Mouse (Mus musculus) cortical plate, adult 2 months (tissue): ENCODE measurements around the gene Ptprg.

Source experiments
- CTCF ChIP-seq: fragments of 200-500 bp; IDR thresholded peaks from 2 replicates; pipeline ENCODE4 v1.5.1; 2011; ENCODE audit warnings: mild to moderate bottlenecking, control low read depth, low read length; ENCODE audit not compliant: insufficient read depth; ENCODE audit errors: extremely low read depth
- POLR2A ChIP-seq: fragments of 200-500 bp; IDR thresholded peaks from 2 replicates; pipeline ENCODE4 v1.6.1; 2011; ENCODE audit warnings: mild to moderate bottlenecking, low read length, control low read depth; ENCODE audit not compliant: insufficient read depth; ENCODE audit errors: extremely low read depth

DNA sequence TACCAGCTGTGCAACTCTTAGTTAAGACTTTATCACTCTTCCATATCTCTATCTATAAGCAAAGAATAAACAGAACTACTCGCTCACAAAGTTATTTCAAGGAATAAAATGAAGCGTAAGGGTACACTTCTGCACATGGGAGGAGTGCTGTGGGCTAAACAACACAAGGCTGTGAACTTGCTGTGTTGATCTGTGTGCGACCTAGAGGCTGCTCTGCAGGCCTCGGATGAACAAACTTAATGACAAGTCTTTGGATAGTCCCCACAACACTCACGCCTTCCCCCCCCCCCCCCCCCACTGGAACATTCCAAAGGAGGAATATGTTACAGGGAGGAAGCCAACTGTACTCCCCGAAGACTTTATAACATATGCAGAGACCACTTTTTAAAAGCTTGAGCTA, 730.3 kb downstream of the Ptprg start, which contains the start of gene Gm49355:
- TF ChIP-seq POLR2A (no peak), CTCF (no peak)
